In the genomic region with DNA sequence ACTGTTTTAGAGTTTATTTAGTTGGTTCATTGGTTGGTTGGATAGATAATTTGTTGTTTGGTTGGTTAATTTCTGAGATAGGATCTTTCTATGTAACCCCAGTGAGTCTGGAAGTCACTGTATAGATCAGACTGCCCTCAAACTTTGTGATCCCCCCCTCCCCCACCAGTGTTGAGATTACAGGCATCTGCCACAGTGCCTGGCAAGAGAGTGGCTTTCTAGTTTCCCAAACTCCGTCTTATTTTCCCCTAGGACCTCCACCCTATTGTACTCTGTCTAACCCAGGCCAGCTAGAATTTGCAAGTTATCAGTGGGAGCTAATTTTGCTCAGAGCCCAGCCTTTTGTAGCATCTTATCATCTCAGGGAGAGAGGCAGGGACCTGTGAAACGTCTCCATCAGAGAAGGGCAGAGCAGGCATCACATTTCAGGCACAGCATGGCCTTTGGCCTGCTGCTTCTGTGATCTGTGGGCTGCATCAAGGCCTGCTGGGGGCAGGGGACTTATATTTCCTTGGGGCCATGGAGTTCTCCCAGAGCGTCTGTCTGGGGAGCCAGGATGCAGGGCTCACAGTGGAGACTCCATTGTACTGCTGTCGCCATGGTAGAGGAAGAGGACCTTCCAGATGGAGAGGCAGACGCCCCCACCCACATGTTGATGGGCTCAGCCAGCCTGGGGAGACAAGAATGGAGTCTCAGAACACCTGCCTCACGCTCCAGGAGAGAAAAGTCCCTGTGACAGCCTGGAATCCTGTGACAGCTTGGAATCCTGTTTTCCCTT, we compare ENCODE assay signal across 12 mouse cellular contexts. TPM values are rescaled to one million over a fixed set of nuclear protein-coding genes. Genes with fewer than 3 reads are reported as not detected.
DNase-seq lines count a peak whose midpoint lies in the region; ATAC-seq lines count a peak whose summit lies in the region.
"Had no signal": no experiment of that assay in that cellular context is flagged by ENCODE, and none has a peak within 500 bp of the region (broad histone marks: within the 10 kb centered on the region; RNA-seq: fewer than 3 reads in every experiment).

No protein-coding gene starts in this region.

- peaks cover 58% of the 10 kb centered on the region for H3K4me1 ChIP-seq in heart, embryonic 13.5 days
- peaks cover 21% of the 10 kb centered on the region for H3K4me1 ChIP-seq in hindbrain, embryonic 13.5 days (replicated peaks)
- peaks cover 15% of the 10 kb centered on the region for H3K4me1 ChIP-seq in limb, embryonic 10.5 days

- intact Hi-C loops in heart, postnatal 36 days (cut with DNase I) = no loop called here

- no peaks in the 10 kb centered on the region for H3K27me3 ChIP-seq in heart, embryonic 13.5 days (replicated peaks)
- H3K27me3 ChIP-seq in hindbrain, embryonic 13.5 days = no peaks in the 10 kb centered on the region
- no peaks in the 10 kb centered on the region for H3K27me3 ChIP-seq in limb, embryonic 10.5 days (ENCODE audit: low read depth, poor library complexity, severe bottlenecking)

- no peak overlapping the region for H3K4me2 ChIP-seq in heart, embryonic 13.5 days
- H3K4me2 ChIP-seq in hindbrain, embryonic 13.5 days = no peak overlapping the region

- peak overlapping the region; percentile 24 for H3K9ac ChIP-seq in heart, embryonic 13.5 days
- H3K9ac ChIP-seq in hindbrain, embryonic 13.5 days = no peak overlapping the region; the same call in 1 of the 2 replicates

- DNase-seq in heart, postnatal 36 days = no peak
- DNase-seq in embryo, embryonic 9.5 days (ENCODE audit: extremely low spot score) = peak; percentile 58
- no peak for DNase-seq in limb, embryonic 10.5 days (ENCODE audit: low spot score)
- DNase-seq in cerebellum, adult 11 months = no peak
- DNase-seq in lung, adult 18-20 months = no peak
- no peak for DNase-seq in ovary, adult 18-20 months (ENCODE audit: low spot score)
- DNase-seq: kidney, adult 2 months; lung, postnatal 14 days had no signal

- H3K36me3 ChIP-seq in heart, embryonic 13.5 days = peaks cover 66% of the 10 kb centered on the region
- H3K36me3 ChIP-seq in hindbrain, embryonic 13.5 days = peaks cover 23% of the 10 kb centered on the region
- peaks cover 87% of the 10 kb centered on the region for H3K36me3 ChIP-seq in limb, embryonic 10.5 days

- ATAC-seq in heart, embryonic 13.5 days (ENCODE audit: extremely low read depth, insufficient number of reproducible peaks, low FRiP score, low TSS enrichment) = no peak
- ATAC-seq in hindbrain, embryonic 13.5 days (ENCODE audit: low FRiP score) = peak; percentile 59
- ATAC-seq: CD4-positive, CD25-positive, alpha-beta regulatory T cell, adult 4 months had no signal

- no peaks in the 10 kb centered on the region for H3K9me3 ChIP-seq in heart, embryonic 13.5 days
- no peaks in the 10 kb centered on the region for H3K9me3 ChIP-seq in hindbrain, embryonic 13.5 days
- H3K9me3 ChIP-seq in limb, embryonic 10.5 days (replicated peaks) = no peaks in the 10 kb centered on the region

- 4% methylated on average over 5 of the region's 6 CpGs for WGBS in heart, embryonic 13.5 days
- WGBS in hindbrain, embryonic 13.5 days = 9% methylated on average over 6 of the region's 6 CpGs
- 20% methylated on average over 6 of the region's 6 CpGs for WGBS in limb, embryonic 10.5 days

- peak overlapping the region; percentile 72 for H3K27ac ChIP-seq in heart, embryonic 13.5 days (replicated peaks)
- peak overlapping the region; percentile 69 for H3K27ac ChIP-seq in hindbrain, embryonic 13.5 days
- peak overlapping the region; percentile 25; the same call in 1 of the 2 replicates for H3K27ac ChIP-seq in limb, embryonic 10.5 days

- no peak overlapping the region for H3K4me3 ChIP-seq in heart, embryonic 13.5 days
- no peak overlapping the region for H3K4me3 ChIP-seq in hindbrain, embryonic 13.5 days
- H3K4me3 ChIP-seq in limb, embryonic 10.5 days = no peak overlapping the region

RNA-seq across cellular contexts. Expression of gene 4933415A04Rik, which starts 27.1 kb away (rescaled TPM):
- polyA plus RNA-seq in heart, embryonic 13.5 days (2015; fragmentation: Nextera tagmentation; extraction: Ambion mirVana) = 4.7 and 5.0 TPM in 2 replicates
- under 1 TPM; 0.39 to 0.60 TPM for total RNA-seq in heart, postnatal 36 days (2021)
- 6.1 and 7.2 TPM in 2 replicates for polyA plus RNA-seq in hindbrain, embryonic 13.5 days (2015; fragmentation: Nextera tagmentation; extraction: Ambion mirVana)
- polyA plus RNA-seq in limb, embryonic 10.5 days (2016; fragmentation: Nextera tagmentation; extraction: Ambion mirVana) = 9.7 and 11.2 TPM in 2 replicates
- polyA plus RNA-seq: CD4-positive, CD25-positive, alpha-beta regulatory T cell, adult 4 months had no signal

RNA-seq across cellular contexts. Expression of gene Ccnjl, which starts 31.1 kb away (rescaled TPM):
- polyA plus RNA-seq in heart, embryonic 13.5 days (2015; fragmentation: Nextera tagmentation; extraction: Ambion mirVana) = 15.7 and 20.7 TPM in 2 replicates
- 1 to 10 TPM; 1.6 to 2.5 TPM for total RNA-seq in heart, postnatal 36 days (2021)
- polyA plus RNA-seq in hindbrain, embryonic 13.5 days (2015; fragmentation: Nextera tagmentation; extraction: Ambion mirVana) = 18.5 and 20.8 TPM in 2 replicates
- polyA plus RNA-seq in limb, embryonic 10.5 days (2016; fragmentation: Nextera tagmentation; extraction: Ambion mirVana) = 36.3 and 40.6 TPM in 2 replicates

RNA-seq across cellular contexts. Expression of gene Fabp6, which starts 41.6 kb away (rescaled TPM):
- not detected in 2 replicates for polyA plus RNA-seq in heart, embryonic 13.5 days (2015; fragmentation: Nextera tagmentation; extraction: Ambion mirVana)
- not detected for total RNA-seq in heart, postnatal 36 days (2021)
- polyA plus RNA-seq in hindbrain, embryonic 13.5 days (2015; fragmentation: Nextera tagmentation; extraction: Ambion mirVana) = not detected in 2 replicates
- not detected in 2 replicates for polyA plus RNA-seq in limb, embryonic 10.5 days (2016; fragmentation: Nextera tagmentation; extraction: Ambion mirVana)
- total RNA-seq: adrenal gland, adult 18-20 months had no signal
- polyA plus RNA-seq: CD4-positive, CD25-positive, alpha-beta regulatory T cell, adult 4 months; kidney, adult 2 months had no signal
